8 mouse cellular contexts compared by ENCODE assay signal in the genomic region with DNA sequence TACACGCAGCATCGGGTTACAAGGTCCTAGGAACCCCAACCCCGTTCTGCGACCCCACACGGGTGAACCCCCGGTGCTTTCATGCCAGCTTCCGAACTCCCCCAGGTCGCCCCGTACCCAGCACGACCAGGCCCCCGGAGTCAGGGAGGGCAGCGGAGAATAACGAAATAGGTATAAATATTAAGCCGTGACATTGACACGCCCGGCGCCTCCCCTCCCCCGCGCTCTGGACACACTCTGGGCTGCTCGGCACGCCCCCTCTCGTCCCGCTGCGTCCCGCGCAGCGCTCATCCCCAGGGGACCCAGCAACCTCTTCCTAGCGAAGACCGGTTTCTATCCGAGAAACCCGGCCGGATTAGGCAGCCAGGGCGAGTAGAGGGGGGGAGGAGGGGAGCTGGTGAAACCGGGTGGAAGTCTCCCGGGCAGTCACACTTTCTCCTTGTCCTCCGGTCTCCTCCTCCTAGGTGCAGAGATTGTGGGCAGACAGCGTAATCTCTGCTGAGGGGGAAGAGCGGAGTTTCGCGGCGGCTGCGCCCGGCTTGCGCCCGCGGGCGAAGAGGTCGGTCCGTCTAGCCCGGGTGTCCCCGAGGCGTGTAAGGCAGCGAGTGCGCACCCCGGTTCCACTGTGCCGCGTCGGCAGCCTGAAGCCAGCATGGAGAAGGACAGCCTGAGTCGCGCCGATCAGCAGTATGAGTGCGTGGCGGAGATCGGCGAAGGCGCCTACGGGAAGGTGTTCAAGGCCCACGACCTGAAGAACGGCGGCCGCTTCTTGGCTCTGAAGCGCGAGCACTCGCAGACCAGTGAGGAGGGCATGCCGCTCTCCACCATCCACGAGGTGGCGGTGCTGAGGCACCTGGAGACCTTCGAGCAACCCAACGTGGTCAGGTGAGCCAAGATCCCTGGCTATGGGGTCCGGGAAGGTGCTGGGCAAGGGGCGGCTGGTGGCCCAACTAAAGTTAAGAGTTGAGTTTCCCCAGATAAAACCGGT.
A peak's percentile ranks its signal among the peaks of the same experiment; 100 is the strongest.
DNase-seq lines count a peak whose midpoint lies in the region; ATAC-seq lines count a peak whose summit lies in the region.

No protein-coding gene starts in this region.

- ATAC-seq in common myeloid progenitor, adult 5-6 weeks (replicated peaks; ENCODE audit: low read depth, poor library complexity, severe bottlenecking) = peak; percentile 57

- DNase-seq in thymus, postnatal 4 days = peak; percentile 23
- DNase-seq in thymus, postnatal 36 days = no peak
- DNase-seq in heart, postnatal 10 days = peak; percentile 24 to 41
- DNase-seq in kidney, postnatal 36 days = peak; percentile 73 to 78
- peak; percentile 74 for DNase-seq in lung, postnatal 36 days
- DNase-seq in right cerebral cortex, adult 2 months (ENCODE audit: low spot score in 2 of 2) = peak; percentile 13 to 24
- DNase-seq in thymus, postnatal 25 days = no peak

- intact Hi-C loops in heart, postnatal 10 days (cut with DNase I) = no loop called here

Comparison
In these comparisons a context has a peak if more than half of its experiments do, and no peak if none do; other contexts are left out.
1. DNase-seq: peak in thymus, postnatal 4 days (single experiment), heart, postnatal 10 days (2 of 2), kidney, postnatal 36 days (2 of 2), lung, postnatal 36 days (single experiment) and right cerebral cortex, adult 2 months (2 of 2); none in thymus, postnatal 36 days (0 of 2) and thymus, postnatal 25 days (single experiment).